Mouse (Mus musculus): ENCODE measurements around the gene Igfals.
A peak's percentile ranks its signal among the peaks of the same experiment; 100 is the strongest.

Igfals gene

GRCm38 (mm10) chr17:24865776-24866175, at the start of gene Igfals:
Gene Igfals (plus strand): TSS chr17:24865997.
- no peak for DNase-seq (ENCODE audit: low read depth)

GRCm38 (mm10) chr17:24817503-24817902, 48.3 kb upstream of the Igfals start:
- no peak for DNase-seq (ENCODE audit: low read depth)

GRCm38 (mm10) chr17:24818172-24818571, 47.6 kb upstream of the Igfals start:
- no peak for DNase-seq (ENCODE audit: low read depth)

GRCm38 (mm10) chr17:24819469-24819868, 46.3 kb upstream of the Igfals start:
- no peak for DNase-seq (ENCODE audit: low read depth)

GRCm38 (mm10) chr17:24821351-24822280, 44.2 kb upstream of the Igfals start:
- DNase-seq (ENCODE audit: low read depth) = no peak

- no peak for DNase-seq (ENCODE audit: low read depth)
These were observed 26.0 kb upstream of the Igfals start, which contains the start of gene Hagh for GRCm38 (mm10) chr17:24839842-24840241. Gene Hagh (plus strand): TSS chr17:24840143.

GRCm38 (mm10) chr17:24840341-24840740, 25.5 kb upstream of the Igfals start:
- no peak for DNase-seq (ENCODE audit: low read depth)

GRCm38 (mm10) chr17:24841133-24841532, 24.7 kb upstream of the Igfals start:
- DNase-seq (ENCODE audit: low read depth) = no peak

- DNase-seq (ENCODE audit: low read depth) = no peak
These were observed 23.2 kb upstream of the Igfals start for GRCm38 (mm10) chr17:24842631-24843030.

GRCm38 (mm10) chr17:24844525-24844924, 21.3 kb upstream of the Igfals start:
- DNase-seq (ENCODE audit: low read depth) = no peak

GRCm38 (mm10) chr17:24847386-24847785, 18.4 kb upstream of the Igfals start:
- DNase-seq (ENCODE audit: low read depth) = no peak

GRCm38 (mm10) chr17:24848600-24849031, 17.2 kb upstream of the Igfals start:
- DNase-seq (ENCODE audit: low read depth) = no peak

- no peak for DNase-seq (ENCODE audit: low read depth)
These were observed 16.1 kb upstream of the Igfals start for GRCm38 (mm10) chr17:24849733-24850064.

- peak; percentile 97 for DNase-seq (ENCODE audit: low read depth)
These were observed 15.6 kb upstream of the Igfals start, which contains the start of gene Fahd1 for GRCm38 (mm10) chr17:24850065-24850772. Gene Fahd1 (minus strand): TSS chr17:24850364.

- DNase-seq (ENCODE audit: low read depth) = no peak
These were observed 15.0 kb upstream of the Igfals start for GRCm38 (mm10) chr17:24850773-24851127.

- no peak for DNase-seq (ENCODE audit: low read depth)
These were observed 14.2 kb upstream of the Igfals start for GRCm38 (mm10) chr17:24851381-24852125.

- DNase-seq (ENCODE audit: low read depth) = peak; percentile 37
These were observed 9.8 kb upstream of the Igfals start for GRCm38 (mm10) chr17:24855838-24856464.

- DNase-seq (ENCODE audit: low read depth) = no peak
These were observed 9.2 kb upstream of the Igfals start for GRCm38 (mm10) chr17:24856589-24856988.

- no peak for DNase-seq (ENCODE audit: low read depth)
These were observed 7.8 kb upstream of the Igfals start for GRCm38 (mm10) chr17:24857831-24858470.

- no peak for DNase-seq (ENCODE audit: low read depth)
These were observed 6.8 kb upstream of the Igfals start for GRCm38 (mm10) chr17:24858967-24859366.

- DNase-seq (ENCODE audit: low read depth) = no peak
These were observed 5.7 kb upstream of the Igfals start for GRCm38 (mm10) chr17:24860076-24860475.
